Mouse (Mus musculus): Measurements from ENCODE around the gene Samd4. TPM values are rescaled to one million over a fixed set of nuclear protein-coding genes. Genes with fewer than 3 reads are reported as not detected.

The Samd4 gene
- polyA plus RNA-seq, 1 experiment from 2014 or later = 7.0 TPM

- no peak overlapping the region for H3K4me3 ChIP-seq (replicated peaks; ENCODE audit: low read length)
- H3K4me1 ChIP-seq (ENCODE audit: control insufficient read depth, insufficient read depth, low read length) = no peaks in the 10 kb centered on the region; the same call in 1 of the 2 replicates
- no peak overlapping the region for H3K9ac ChIP-seq (ENCODE audit: low read length)
- H3K27me3 ChIP-seq (ENCODE audit: control insufficient read depth, insufficient read depth, low read length) = no peaks in the 10 kb centered on the region
- H3K9me3 ChIP-seq (replicated peaks; ENCODE audit: control insufficient read depth, low read length) = no peaks in the 10 kb centered on the region
- H3K27ac ChIP-seq (ENCODE audit: low read length) = 0 out of 2 replicates have a peak overlapping the region, but pooled peaks have one; percentile 1
- ATAC-seq (ENCODE audit: insufficient read depth, low FRiP score) = 0 out of 2 replicates have a peak, but pooled peaks have one; percentile 30
- H3K36me3 ChIP-seq (ENCODE audit: control insufficient read depth, insufficient read depth, low read length) = no peaks in the 10 kb centered on the region
- no peak overlapping the region for H3K4me2 ChIP-seq (ENCODE audit: low read depth, low read length)
- WGBS = 56% methylated on average over 10 of the region's 10 CpGs
These were observed 251.3 kb downstream of the Samd4 start for GRCm38 (mm10) chr14:47133948-47134347.

DNA sequence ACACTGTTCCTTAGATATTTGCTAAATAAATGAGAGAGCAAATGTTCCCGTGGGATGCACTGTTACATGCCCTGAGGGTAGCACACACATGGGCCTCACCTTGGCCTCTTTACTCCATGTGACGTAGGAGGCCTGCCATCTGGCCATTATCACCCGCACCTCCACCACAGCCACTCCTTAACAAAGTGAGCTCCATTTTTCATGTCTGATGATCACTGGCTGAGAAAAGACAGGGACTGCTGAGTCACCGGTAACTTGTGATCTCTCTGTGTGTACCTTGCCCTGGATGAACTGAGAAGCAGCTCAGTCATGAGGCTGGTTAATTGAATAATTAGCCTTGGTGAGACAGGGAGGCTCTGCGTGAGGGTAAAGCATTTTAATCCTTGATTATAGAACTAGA is 254.0 kb downstream of the Samd4 start:
- H3K27me3 ChIP-seq (ENCODE audit: control insufficient read depth, insufficient read depth, low read length) = no peaks in the 10 kb centered on the region
- H3K4me2 ChIP-seq (ENCODE audit: low read depth, low read length) = no peak overlapping the region
- ATAC-seq (ENCODE audit: insufficient read depth, low FRiP score) = no peak; the same call in 1 of the 2 replicates
- H3K9ac ChIP-seq (ENCODE audit: low read length) = no peak overlapping the region
- H3K4me3 ChIP-seq (replicated peaks; ENCODE audit: low read length) = no peak overlapping the region
- no peaks in the 10 kb centered on the region for H3K9me3 ChIP-seq (replicated peaks; ENCODE audit: control insufficient read depth, low read length)
- WGBS = 62% methylated on average over 5 of the region's 5 CpGs
- no peaks in the 10 kb centered on the region; the same call in 1 of the 2 replicates for H3K4me1 ChIP-seq (ENCODE audit: control insufficient read depth, insufficient read depth, low read length)
- H3K36me3 ChIP-seq (ENCODE audit: control insufficient read depth, insufficient read depth, low read length) = no peaks in the 10 kb centered on the region
- H3K27ac ChIP-seq (ENCODE audit: low read length) = no peak overlapping the region

DNA sequence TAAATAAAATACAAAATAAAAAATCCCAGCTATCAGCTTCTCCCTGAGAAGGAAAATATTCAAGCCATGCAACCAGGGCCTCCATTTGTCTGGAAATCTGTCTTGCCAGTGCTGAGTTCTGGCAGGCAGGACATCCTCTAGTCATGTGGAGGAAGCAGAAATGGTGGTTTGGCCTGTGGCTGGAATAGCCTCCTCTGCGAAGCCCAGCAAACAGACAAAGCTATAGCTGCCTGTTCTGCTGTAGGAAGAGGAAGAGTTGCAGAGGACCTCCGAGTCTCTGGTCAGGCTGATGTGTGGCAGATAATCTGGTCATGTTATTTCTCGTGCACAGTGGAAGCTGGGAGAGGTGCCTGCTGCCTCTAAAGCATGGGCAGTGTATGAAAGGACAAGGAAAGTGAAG is 256.2 kb downstream of the Samd4 start:
- no peak for ATAC-seq (ENCODE audit: insufficient read depth, low FRiP score)
- Histone ChIP-seq H3K36me3 (ENCODE audit: control insufficient read depth, insufficient read depth, low read length) (no peaks in the 10 kb centered on the region), H3K9me3 (replicated peaks; ENCODE audit: control insufficient read depth, low read length) (no peaks in the 10 kb centered on the region), H3K27me3 (ENCODE audit: control insufficient read depth, insufficient read depth, low read length) (no peaks in the 10 kb centered on the region), H3K4me3 (replicated peaks; ENCODE audit: low read length) (no peak overlapping the region), H3K4me1 (ENCODE audit: control insufficient read depth, insufficient read depth, low read length) (no peaks in the 10 kb centered on the region; the same call in 1 of the 2 replicates), H3K9ac (ENCODE audit: low read length) (no peak overlapping the region), H3K4me2 (ENCODE audit: low read depth, low read length) (no peak overlapping the region), H3K27ac (ENCODE audit: low read length) (no peak overlapping the region)
- WGBS = 68% methylated on average over 3 of the region's 3 CpGs

GRCm38 (mm10) chr14:47144326-47144725 is 261.7 kb downstream of the Samd4 start:
- 94% methylated on average over 5 of the region's 5 CpGs for WGBS
- ATAC-seq (ENCODE audit: insufficient read depth, low FRiP score) = no peak
- Histone ChIP-seq H3K36me3 (ENCODE audit: control insufficient read depth, insufficient read depth, low read length) (no peaks in the 10 kb centered on the region), H3K27me3 (ENCODE audit: control insufficient read depth, insufficient read depth, low read length) (no peaks in the 10 kb centered on the region), H3K4me2 (ENCODE audit: low read depth, low read length) (no peak overlapping the region), H3K9ac (ENCODE audit: low read length) (no peak overlapping the region), H3K4me3 (replicated peaks; ENCODE audit: low read length) (no peak overlapping the region), H3K27ac (ENCODE audit: low read length) (no peak overlapping the region), H3K9me3 (replicated peaks; ENCODE audit: control insufficient read depth, low read length) (no peaks in the 10 kb centered on the region), H3K4me1 (ENCODE audit: control insufficient read depth, insufficient read depth, low read length) (no peaks in the 10 kb centered on the region)

- Histone ChIP-seq H3K4me2 (ENCODE audit: low read depth, low read length) (no peak overlapping the region), H3K9me3 (replicated peaks; ENCODE audit: control insufficient read depth, low read length) (no peaks in the 10 kb centered on the region), H3K4me1 (ENCODE audit: control insufficient read depth, insufficient read depth, low read length) (no peaks in the 10 kb centered on the region), H3K9ac (ENCODE audit: low read length) (no peak overlapping the region), H3K4me3 (replicated peaks; ENCODE audit: low read length) (no peak overlapping the region), H3K27me3 (ENCODE audit: control insufficient read depth, insufficient read depth, low read length) (no peaks in the 10 kb centered on the region), H3K27ac (ENCODE audit: low read length) (no peak overlapping the region), H3K36me3 (ENCODE audit: control insufficient read depth, insufficient read depth, low read length) (no peaks in the 10 kb centered on the region)
- WGBS = 74% methylated on average over 6 of the region's 6 CpGs
- ATAC-seq (ENCODE audit: insufficient read depth, low FRiP score) = no peak
These were observed 268.7 kb downstream of the Samd4 start for GRCm38 (mm10) chr14:47151306-47151705.

GRCm38 (mm10) chr14:47154303-47154702 is 271.6 kb downstream of the Samd4 start:
- Histone ChIP-seq H3K9ac (ENCODE audit: low read length) (no peak overlapping the region), H3K4me1 (ENCODE audit: control insufficient read depth, insufficient read depth, low read length) (no peaks in the 10 kb centered on the region), H3K36me3 (ENCODE audit: control insufficient read depth, insufficient read depth, low read length) (no peaks in the 10 kb centered on the region), H3K27ac (ENCODE audit: low read length) (no peak overlapping the region), H3K4me2 (ENCODE audit: low read depth, low read length) (no peak overlapping the region), H3K9me3 (replicated peaks; ENCODE audit: control insufficient read depth, low read length) (no peaks in the 10 kb centered on the region), H3K27me3 (ENCODE audit: control insufficient read depth, insufficient read depth, low read length) (no peaks in the 10 kb centered on the region), H3K4me3 (replicated peaks; ENCODE audit: low read length) (no peak overlapping the region)
- no peak for ATAC-seq (ENCODE audit: insufficient read depth, low FRiP score)
- 83% methylated on average over 3 of the region's 3 CpGs for WGBS

Small RNA genes within 50 kb of the gene (microRNA-seq; reads per million reads assigned to microRNA genes)
- gene Mir378c = 17.7 reads per million, percentile 37 among the genes with 10 or more reads in this experiment

Other genes starting within 250 kb of the Samd4 start
- 46.0 and 48.3 TPM in 2 replicates for gene Cdkn3, start 122.3 kb upstream of the Samd4 start, polyA plus RNA-seq (2015; fragmentation: Nextera tagmentation; extraction: Ambion mirVana)
- 176 and 182 TPM in 2 replicates for gene Cnih1, start 94.4 kb upstream of the Samd4 start, polyA plus RNA-seq (2015; fragmentation: Nextera tagmentation; extraction: Ambion mirVana)
- 51.7 and 54.8 TPM in 2 replicates for gene Gmfb, start 60.6 kb upstream of the Samd4 start, polyA plus RNA-seq (2015; fragmentation: Nextera tagmentation; extraction: Ambion mirVana)
- 22.8 and 25.0 TPM in 2 replicates for gene Cgrrf1, start 50.7 kb upstream of the Samd4 start, polyA plus RNA-seq (2015; fragmentation: Nextera tagmentation; extraction: Ambion mirVana)

All from stomach, embryonic 16.5 days (tissue).